Mouse (Mus musculus) C2C12 (cell line): ENCODE results near the gene Mbd5.

Experiments
- CTCF ChIP-seq: IDR thresholded peaks from one replicate; pipeline ENCODE4 v1.5.1; 2011; ENCODE audit not compliant: control insufficient read depth, insufficient read depth, insufficient read length
- MYOG ChIP-seq: IDR thresholded peaks from one replicate; pipeline ENCODE4 v1.6.1; 2011; ENCODE audit not compliant: control insufficient read depth, insufficient read length; ENCODE audit errors: extremely low read depth
- USF1 ChIP-seq: IDR thresholded peaks from one replicate; pipeline ENCODE4 v1.6.1; 2011; ENCODE audit warnings: low read depth, mild to moderate bottlenecking, control low read depth, moderate library complexity

GRCm38 (mm10) chr2:49191695-49192094 is 242.4 kb downstream of the Mbd5 start:
- TF ChIP-seq CTCF, result no peak
- no peak for TF ChIP-seq USF1
- no peak for TF ChIP-seq MYOG
